In genomic region chr17:31288999-31289726, GRCm38 (mm10) we compare ENCODE assay signal across 31 mouse cellular contexts. TPM values are rescaled to one million over a fixed set of nuclear protein-coding genes. Genes with fewer than 3 reads are reported as not detected.
DNase-seq lines count a peak whose midpoint lies in the region; ATAC-seq and TF ChIP-seq lines count a peak whose summit lies in the region.
"Had no signal": no experiment of that assay in that cellular context is flagged by ENCODE, and none has a peak within 500 bp of the region (broad histone marks: within the 10 kb centered on the region; RNA-seq: fewer than 3 reads in every experiment).

No protein-coding gene starts in this region.

- 3% methylated on average over 7 of the region's 7 CpGs for WGBS in macrophage (ENCODE audit: missing documents)
- WGBS in stomach, postnatal 0 days = 67% methylated on average over 7 of the region's 7 CpGs

- CTCF ChIA-PET in Patski (lab: Charles Lee) = interaction anchor here (0.8 to 1.6 kb wide), 4 partner anchors 8 to 46 kb away, joined by 3 to 4 read pairs (median 4); no protein-coding TSS in a partner anchor

- no peak for DNase-seq in Patski (ENCODE audit: low read depth, low spot score)
- DNase-seq in splenic B cell, adult 2 months (ENCODE audit: low read depth, low spot score) = peak; percentile 36
- no peak for DNase-seq in stomach, postnatal 0 days (ENCODE audit: low spot score)
- no peak for DNase-seq in cerebellum, postnatal 14 days
- no peak for DNase-seq in embryo, embryonic 9.5 days (ENCODE audit: extremely low spot score)
- DNase-seq: adrenal gland, adult 2 months; adrenal gland, postnatal 36 days; cerebellum, adult 11 months; cerebellum, adult 9-11 months; gastrocnemius, postnatal 25 days; heart, postnatal 36 days; kidney, adult 2 months; kidney, postnatal 4 days; liver; midbrain, embryonic 14.5 days; right cerebral cortex, postnatal 25 days; thymus, adult 2 months; thymus, postnatal 36 days had no signal

- no peak overlapping the region for H3K27ac ChIP-seq in ES-Bruce4 (ENCODE audit: insufficient read depth, low read length)
- peak overlapping the region; percentile 78 for H3K27ac ChIP-seq in macrophage
- H3K27ac ChIP-seq in stomach, postnatal 0 days (replicated peaks) = no peak overlapping the region
- H3K27ac ChIP-seq: embryonic facial prominence, embryonic 12.5 days; heart, embryonic 10.5 days; heart, embryonic 15.5 days; hindbrain, embryonic 12.5 days; hindbrain, postnatal 0 days; intestine, embryonic 15.5 days; kidney, postnatal 0 days; liver, embryonic 15.5 days; lung, embryonic 15.5 days; neural tube, embryonic 15.5 days had no signal

- peak; percentile 84 for TF ChIP-seq EP300 in ES-Bruce4 (IDR thresholded peaks at IDR 0.05; ENCODE audit: insufficient read depth, low read depth, low read length)
- TF ChIP-seq EP300 in stomach, postnatal 0 days (optimal IDR thresholded peaks at IDR 0.05) = no peak

- H3K27me3 ChIP-seq in ES-Bruce4 (ENCODE audit: control insufficient read depth, insufficient read depth, low read length, poor library complexity, severe bottlenecking) (no peaks in the 10 kb centered on the region), Patski (no peaks in the 10 kb centered on the region)
- no peaks in the 10 kb centered on the region for H3K27me3 ChIP-seq in splenic B cell, adult 2 months (ENCODE audit: control insufficient read depth, insufficient read depth, low read length, poor library complexity, severe bottlenecking)
- H3K27me3 ChIP-seq in stomach, postnatal 0 days (ENCODE audit: control insufficient read depth, insufficient read depth, low read length) = no peaks in the 10 kb centered on the region
- H3K27me3 ChIP-seq: embryonic facial prominence, embryonic 12.5 days; heart, embryonic 15.5 days; hindbrain, embryonic 12.5 days; intestine, embryonic 15.5 days; liver, embryonic 15.5 days; lung, embryonic 15.5 days; neural tube, embryonic 15.5 days had no signal

- TF ChIP-seq POLR2A in ES-Bruce4 (IDR thresholded peaks at IDR 0.05; ENCODE audit: insufficient read depth, low read length) = no peak

- no peaks in the 10 kb centered on the region for H3K9me3 ChIP-seq in ES-Bruce4 (replicated peaks; ENCODE audit: control insufficient read depth, insufficient read depth, low read length, poor library complexity, severe bottlenecking)
- no peaks in the 10 kb centered on the region for H3K9me3 ChIP-seq in stomach, postnatal 0 days (ENCODE audit: control insufficient read depth, low read length)
- H3K9me3 ChIP-seq: embryonic facial prominence, embryonic 12.5 days; heart, embryonic 10.5 days; heart, embryonic 15.5 days; hindbrain, embryonic 12.5 days; intestine, embryonic 15.5 days; liver, embryonic 15.5 days; lung, embryonic 15.5 days; neural tube, embryonic 15.5 days had no signal

- peaks cover 7% of the 10 kb centered on the region for H3K4me1 ChIP-seq in ES-Bruce4 (ENCODE audit: control insufficient read depth, insufficient read depth, low read length)
- no peaks in the 10 kb centered on the region for H3K4me1 ChIP-seq in stomach, postnatal 0 days (replicated peaks; ENCODE audit: control insufficient read depth, insufficient read depth)
- H3K4me1 ChIP-seq: embryonic facial prominence, embryonic 12.5 days; heart, embryonic 10.5 days; heart, embryonic 15.5 days; intestine, embryonic 15.5 days; lung, embryonic 15.5 days had no signal

- TF ChIP-seq CTCF in ES-Bruce4 (IDR thresholded peaks at IDR 0.05; ENCODE audit: low read depth, low read length) = no peak
- TF ChIP-seq CTCF in Patski (IDR thresholded peaks at IDR 0.05) = no peak
- TF ChIP-seq CTCF in stomach, postnatal 0 days (IDR thresholded peaks at IDR 0.05; ENCODE audit: low read depth) = no peak

- in situ Hi-C loops in Patski (cut with MboI; ENCODE audit: low pct_unique_long_range_greater_than_20kb) = no loop called here

- H3K4me2 ChIP-seq in stomach, postnatal 0 days (replicated peaks; ENCODE audit: low read depth) = no peak overlapping the region
- H3K4me2 ChIP-seq: embryonic facial prominence, embryonic 12.5 days; heart, embryonic 15.5 days; hindbrain, embryonic 12.5 days; intestine, embryonic 15.5 days; liver, embryonic 15.5 days; lung, embryonic 15.5 days; neural tube, embryonic 15.5 days had no signal

- POLR2A ChIA-PET in Patski (lab: Charles Lee) = no interaction called here

- no peak overlapping the region for H3K9ac ChIP-seq in ES-Bruce4 (ENCODE audit: low read depth, poor library complexity, severe bottlenecking)
- H3K9ac ChIP-seq in stomach, postnatal 0 days (ENCODE audit: low read length) = no peak overlapping the region
- H3K9ac ChIP-seq: embryonic facial prominence, embryonic 12.5 days; heart, embryonic 15.5 days; hindbrain, embryonic 12.5 days; intestine, embryonic 15.5 days; liver, embryonic 15.5 days; lung, embryonic 15.5 days; neural tube, embryonic 15.5 days had no signal

- peak; percentile 51 for ATAC-seq in Patski
- no peak for ATAC-seq in stomach, postnatal 0 days (ENCODE audit: low FRiP score, low TSS enrichment)
- ATAC-seq: forebrain, embryonic 14.5 days; hindbrain, postnatal 0 days; intestine, embryonic 15.5 days had no signal

- 0 out of 2 replicates have a peak overlapping the region, but pooled peaks have one; percentile 0 for H3K4me3 ChIP-seq in ES-Bruce4 (ENCODE audit: low read depth, low read length)
- H3K4me3 ChIP-seq in macrophage (ENCODE audit: inconsistent target) = no peak overlapping the region; the same call in 1 of the 2 replicates
- no peak overlapping the region for H3K4me3 ChIP-seq in stomach, postnatal 0 days (ENCODE audit: low read depth, low read length)
- H3K4me3 ChIP-seq: embryonic facial prominence, embryonic 12.5 days; heart, embryonic 10.5 days; heart, embryonic 15.5 days; hindbrain, embryonic 12.5 days; intestine, embryonic 15.5 days; liver, embryonic 15.5 days; lung, embryonic 15.5 days; neural tube, embryonic 15.5 days had no signal

- H3K79me2 ChIP-seq in macrophage (ENCODE audit: inconsistent target) = no peaks in the 10 kb centered on the region

- H3K36me3 ChIP-seq in ES-Bruce4 (ENCODE audit: control insufficient read depth, insufficient read depth, low read length, poor library complexity, severe bottlenecking) (no peaks in the 10 kb centered on the region), macrophage (ENCODE audit: inconsistent target) (no peaks in the 10 kb centered on the region)
- no peaks in the 10 kb centered on the region for H3K36me3 ChIP-seq in splenic B cell, adult 2 months (ENCODE audit: control insufficient read depth, insufficient read depth, low read length, poor library complexity, severe bottlenecking)
- H3K36me3 ChIP-seq in stomach, postnatal 0 days (ENCODE audit: control insufficient read depth, insufficient read depth, low read length) = no peaks in the 10 kb centered on the region
- H3K36me3 ChIP-seq: embryonic facial prominence, embryonic 12.5 days; heart, embryonic 10.5 days; heart, embryonic 15.5 days; hindbrain, embryonic 12.5 days; intestine, embryonic 15.5 days; liver, embryonic 15.5 days; lung, embryonic 15.5 days; neural tube, embryonic 15.5 days had no signal

RNA-seq across cellular contexts. Expression of gene Slc37a1, which starts 2.6 kb away (rescaled TPM):
- polyA plus RNA-seq in ES-Bruce4 (2011; ENCODE audit: insufficient read depth, insufficient read length, low read depth, missing spikeins) (13.4 and 14.6 TPM in 2 replicates), Patski (2021) (4.5 TPM), macrophage (2018) (6.0 to 11.0 TPM (median 7.9 TPM) in 3 replicates)
- total RNA-seq in macrophage (2018; cell fraction: chromatin; rRNA removed) = 10 to 100 TPM in 22 of 26 experiments, 1 to 10 TPM in 4; 3.0 to 79.5 (median 25.7) TPM
- 10 to 100 TPM in 11 of 26 experiments, 1 to 10 TPM in 15; 4.6 to 14.2 (median 9.4) TPM for total RNA-seq in macrophage (2018; cell fraction: cytosol; rRNA removed)
- total RNA-seq in macrophage (2018; cell fraction: nucleus; rRNA removed) = 10 to 100 TPM in 25 of 26 experiments, 1 to 10 TPM in 1; 9.2 to 42.3 (median 22.1) TPM
- 14.7 and 16.6 TPM in 2 replicates for polyA plus RNA-seq in stomach, postnatal 0 days (2015; fragmentation: Nextera tagmentation; extraction: Ambion mirVana)

RNA-seq across cellular contexts. Expression of gene Rsph1, which starts 12.0 kb away (rescaled TPM):
- polyA plus RNA-seq in ES-Bruce4 (2011; ENCODE audit: insufficient read depth, insufficient read length, low read depth, missing spikeins) (11.3 and 11.5 TPM in 2 replicates), Patski (2021) (3.1 TPM), macrophage (2018) (0.33 to 0.92 TPM (median 0.59 TPM) in 3 replicates)
- not detected for total RNA-seq in macrophage (2018; cell fraction: chromatin; rRNA removed)
- under 1 TPM in 16 of 26 experiments, not detected in 10; 0.14 to 0.65 (median 0.35) TPM for total RNA-seq in macrophage (2018; cell fraction: cytosol; rRNA removed)
- total RNA-seq in macrophage (2018; cell fraction: nucleus; rRNA removed) = not detected
- 0.87 and 0.99 TPM in 2 replicates for polyA plus RNA-seq in stomach, postnatal 0 days (2015; fragmentation: Nextera tagmentation; extraction: Ambion mirVana)
